Mouse (Mus musculus) midbrain, embryonic 11.5 days (tissue): ENCODE results near the gene Hoxc6. TPM values are rescaled to one million over a fixed set of nuclear protein-coding genes. Genes with fewer than 3 reads are reported as not detected.

Source experiments
- ATAC-seq: fragments of 200-750 bp; cut with Nextera tagmentation; 2 replicates; pipeline ENCODE4 v1.8.0; 2017; ENCODE audit warnings: moderate TSS enrichment, moderate library complexity; ENCODE audit not compliant: low FRiP score
- DNase-seq: peaks from one replicate; pipeline ENCODE4 v3.0.0; 2015; ENCODE audit warnings: low spot score; ENCODE audit errors: missing footprints
- H3K27ac ChIP-seq: fragments of 300-500 bp; sonication (generic); 2 replicates; pipeline ENCODE4 v1.5.1; 2014; ENCODE audit warnings: low read depth, low read length
- H3K27me3 ChIP-seq: fragments of 300-500 bp; sonication (generic); 2 replicates; pipeline ENCODE4 v1.6.1; 2014; ENCODE audit warnings: mild to moderate bottlenecking, low read length, moderate library complexity, mixed read lengths; ENCODE audit not compliant: control insufficient read depth, insufficient read depth
- H3K36me3 ChIP-seq: fragments of 300-500 bp; sonication (generic); 2 replicates; pipeline ENCODE4 v1.6.1; 2014; ENCODE audit warnings: mild to moderate bottlenecking, low read length, moderate library complexity, mixed read lengths; ENCODE audit not compliant: control insufficient read depth, insufficient read depth
- H3K4me1 ChIP-seq: fragments of 300-500 bp; sonication (generic); 2 replicates; pipeline ENCODE4 v1.6.1; 2014; ENCODE audit warnings: low read length; ENCODE audit not compliant: control insufficient read depth, insufficient read depth
- H3K4me2 ChIP-seq: fragments of 300-500 bp; sonication (generic); 2 replicates; pipeline ENCODE4 v1.6.1; 2014; ENCODE audit warnings: mild to moderate bottlenecking, moderate library complexity
- H3K4me3 ChIP-seq: fragments of 300-500 bp; sonication (generic); 2 replicates; pipeline ENCODE4 v1.5.1; 2014; ENCODE audit warnings: low read depth, low read length
- H3K9ac ChIP-seq: fragments of 300-500 bp; sonication (generic); 2 replicates; pipeline ENCODE4 v1.6.1; 2014; ENCODE audit warnings: low read length
- H3K9me3 ChIP-seq: fragments of 300-500 bp; sonication (generic); 2 replicates; pipeline ENCODE4 v1.6.1; 2016; ENCODE audit warnings: low read length; ENCODE audit not compliant: control insufficient read depth
- WGBS: fragments of 180-500 bp; shearing (Covaris S2); extraction: QIAGEN DNeasy Blood & Tissue Kit; methylation state at CpG from one replicate; pipeline ENCODE4 v1.1.7; 2014; 5-methylcytosine and 5-hydroxymethylcytosine counted together
- polyA plus RNA-seq: library from polyadenylated mRNA; unstranded; fragments of >200 nt; fragmentation: Nextera tagmentation; extraction: Ambion mirVana; gene quantifications from 2 replicates; pipeline ENCODE4 v1.2.1, GENCODE M21; 2014

Gene Hoxc6
- polyA plus RNA-seq, 1 experiment from 2014 or later, result not detected

DNA sequence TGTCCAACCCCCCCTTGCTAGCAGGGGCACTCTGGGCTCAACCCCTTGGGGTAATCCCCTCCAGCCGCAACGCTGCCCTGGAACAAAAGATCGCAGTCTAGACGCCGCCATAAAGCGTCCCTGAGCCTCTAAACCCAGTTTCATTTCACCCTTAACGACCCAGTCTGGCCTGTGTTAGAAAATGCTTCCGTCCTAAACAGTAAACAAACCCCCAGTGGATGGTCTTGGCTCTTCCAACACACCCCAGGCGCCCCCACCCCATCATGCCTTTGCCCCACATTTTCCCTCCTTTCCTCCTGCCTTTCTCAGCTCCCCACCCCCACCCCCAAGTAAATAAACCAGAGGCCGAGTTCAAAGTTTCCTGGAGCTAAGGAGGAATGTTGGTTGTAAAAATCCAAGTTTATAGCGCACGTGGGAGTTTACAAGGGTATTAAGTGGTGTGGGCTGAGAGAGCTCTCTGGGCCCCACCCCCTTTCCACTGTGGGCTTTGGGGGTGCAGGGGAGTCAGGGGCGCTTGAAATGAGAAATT is 38.3 kb upstream of the Hoxc6 start:
- H3K4me1 ChIP-seq, result no peaks in the 10 kb centered on the region
- no peak overlapping the region for H3K4me3 ChIP-seq
- H3K9me3 ChIP-seq, result no peaks in the 10 kb centered on the region
- H3K4me2 ChIP-seq, result no peak overlapping the region
- DNase-seq (no peak), ATAC-seq (no peak)
- H3K27me3 ChIP-seq, result peaks cover 97% of the 10 kb centered on the region
- no peak overlapping the region for H3K27ac ChIP-seq
- under 1% methylated on average over 13 of the region's 13 CpGs for WGBS
- no peaks in the 10 kb centered on the region for H3K36me3 ChIP-seq
- H3K9ac ChIP-seq, result no peak overlapping the region

- H3K4me1 ChIP-seq, result no peaks in the 10 kb centered on the region; the same call in 1 of the 2 replicates
- no peaks in the 10 kb centered on the region for H3K9me3 ChIP-seq
- H3K9ac ChIP-seq, result no peak overlapping the region
- WGBS, result 3% methylated on average over 6 of the region's 6 CpGs
- H3K36me3 ChIP-seq, result no peaks in the 10 kb centered on the region
- H3K27me3 ChIP-seq, result peaks cover 97% of the 10 kb centered on the region
- no peak overlapping the region for H3K27ac ChIP-seq
- ATAC-seq, result no peak
- no peak overlapping the region for H3K4me2 ChIP-seq
- no peak overlapping the region for H3K4me3 ChIP-seq
- no peak for DNase-seq
These were observed 36.3 kb upstream of the Hoxc6 start for GRCm38 (mm10) chr15:102961728-102962127.

GRCm38 (mm10) chr15:102962492-102962891 is 35.6 kb upstream of the Hoxc6 start:
- 4% methylated on average over 13 of the region's 13 CpGs for WGBS
- Histone ChIP-seq H3K4me1 (no peaks in the 10 kb centered on the region; the same call in 1 of the 2 replicates), H3K9me3 (no peaks in the 10 kb centered on the region), H3K4me2 (no peak overlapping the region), H3K9ac (no peak overlapping the region), H3K4me3 (no peak overlapping the region), H3K36me3 (no peaks in the 10 kb centered on the region), H3K27ac (no peak overlapping the region), H3K27me3 (peaks cover 97% of the 10 kb centered on the region)
- peak; percentile 95 for DNase-seq
- ATAC-seq, result no peak

- DNase-seq, result no peak
- H3K27ac ChIP-seq, result no peak overlapping the region
- WGBS, result 2% methylated on average over 8 of the region's 8 CpGs
- no peak overlapping the region for H3K4me3 ChIP-seq
- no peak for ATAC-seq
- H3K4me2 ChIP-seq, result no peak overlapping the region
- H3K9ac ChIP-seq, result no peak overlapping the region
- H3K36me3 ChIP-seq, result no peaks in the 10 kb centered on the region
- peaks cover 96% of the 10 kb centered on the region for H3K27me3 ChIP-seq
- no peaks in the 10 kb centered on the region for H3K9me3 ChIP-seq
- H3K4me1 ChIP-seq, result no peaks in the 10 kb centered on the region; the same call in 1 of the 2 replicates
These were observed 34.8 kb upstream of the Hoxc6 start for GRCm38 (mm10) chr15:102963259-102963658.

DNA sequence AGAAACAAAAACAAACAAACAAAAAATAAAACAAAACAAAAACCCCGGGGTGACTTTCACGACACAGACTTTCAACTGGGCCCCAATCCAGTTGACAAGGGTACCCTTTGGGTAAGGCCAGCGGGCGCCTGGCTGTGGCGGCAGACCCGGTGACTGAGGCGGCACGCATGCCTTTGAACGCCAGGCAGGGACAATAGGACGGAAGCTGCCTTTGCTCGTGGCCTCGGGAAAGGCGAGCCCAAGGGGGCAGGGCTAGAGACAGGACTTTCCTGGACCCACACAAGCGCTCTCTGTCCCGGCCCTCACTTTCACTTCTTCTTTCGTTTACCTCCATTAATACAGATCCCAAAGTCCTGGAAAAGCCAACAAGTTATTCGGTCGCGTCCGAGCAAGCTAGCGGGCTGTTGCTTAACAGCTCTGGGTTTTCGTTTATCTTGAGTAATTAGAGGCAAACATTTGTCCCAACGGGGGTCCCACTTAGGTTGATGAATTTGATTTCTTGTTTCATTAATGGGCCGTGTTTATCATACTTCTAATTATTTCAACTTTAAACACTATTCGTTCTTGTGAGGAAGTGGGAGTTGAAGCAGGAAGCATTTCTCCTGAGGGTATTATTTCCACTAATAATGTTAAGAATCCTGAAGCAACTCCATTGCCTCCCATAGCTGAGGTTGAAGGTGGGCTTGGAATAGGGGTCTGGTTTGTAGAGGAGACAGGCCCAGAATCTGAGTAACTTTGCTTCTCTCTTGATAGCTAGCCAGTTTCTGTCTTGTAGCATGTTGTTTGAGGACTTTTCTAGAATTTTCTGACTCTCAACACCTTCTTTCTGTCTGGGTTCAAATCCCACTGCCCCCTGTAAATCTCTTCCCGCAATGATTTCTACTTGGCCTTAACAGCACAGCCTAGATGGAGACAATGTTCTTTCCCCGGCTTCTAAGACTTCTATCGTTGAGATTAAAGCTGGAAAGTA is 34.1 kb upstream of the Hoxc6 start:
- no peak for ATAC-seq
- Histone ChIP-seq H3K4me3 (no peak overlapping the region), H3K4me1 (no peaks in the 10 kb centered on the region; the same call in 1 of the 2 replicates), H3K27me3 (peaks cover 96% of the 10 kb centered on the region), H3K27ac (no peak overlapping the region), H3K9me3 (no peaks in the 10 kb centered on the region), H3K4me2 (no peak overlapping the region), H3K9ac (no peak overlapping the region), H3K36me3 (no peaks in the 10 kb centered on the region)
- 2% methylated on average over 28 of the region's 28 CpGs for WGBS
- DNase-seq, result peak; percentile 98

DNA sequence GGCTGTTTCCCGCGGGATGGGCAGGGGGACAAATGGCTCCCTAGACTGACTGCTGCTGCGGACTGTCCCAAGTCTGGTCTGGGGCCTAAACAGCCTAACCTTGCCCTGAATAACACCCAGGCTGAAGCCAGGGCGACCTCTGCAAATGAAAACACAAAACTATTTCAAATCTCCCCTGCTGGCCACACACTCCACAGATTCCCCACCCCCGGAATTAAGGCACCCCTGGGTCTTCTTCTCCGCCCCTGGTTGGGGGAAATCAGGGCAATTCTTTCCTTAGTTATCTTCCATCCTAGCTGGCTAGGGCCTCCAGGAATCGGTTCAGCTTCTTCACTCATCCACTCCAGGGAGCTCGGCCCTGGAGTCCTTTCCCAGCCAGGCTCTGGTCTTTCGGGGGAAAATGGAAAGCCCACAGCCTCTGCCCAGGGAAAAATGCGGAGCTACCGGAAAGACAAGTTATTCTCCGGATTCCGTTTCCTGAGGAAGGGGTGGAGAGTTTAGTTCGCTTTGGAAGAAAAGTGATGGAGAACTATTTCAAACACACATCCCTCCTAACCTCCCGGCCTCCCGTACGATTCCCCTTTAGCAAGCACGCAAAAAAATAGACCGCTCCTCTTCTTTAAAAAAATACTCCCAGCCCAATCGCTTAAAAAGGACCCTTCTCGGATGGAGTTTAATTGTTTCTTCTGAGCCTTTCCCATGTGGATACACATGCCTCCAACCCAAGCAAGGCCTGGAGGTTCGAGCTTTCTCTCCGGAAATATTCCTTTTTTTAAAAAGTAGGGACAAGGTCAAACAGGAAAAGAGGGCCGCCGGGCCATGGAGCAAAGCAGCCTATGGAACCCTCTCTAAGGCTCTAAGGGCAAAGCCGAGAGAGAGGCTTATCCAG is 32.8 kb upstream of the Hoxc6 start:
- no peak overlapping the region for H3K4me2 ChIP-seq
- whole genome bisulfite sequencing, result 2% methylated on average over 26 of the region's 26 CpGs

GRCm38 (mm10) chr15:102965892-102966775 is 31.9 kb upstream of the Hoxc6 start:
- WGBS, result 3% methylated on average over 29 of the region's 30 CpGs
- H3K4me1 ChIP-seq, result no peaks in the 10 kb centered on the region; the same call in 1 of the 2 replicates
- no peaks in the 10 kb centered on the region for H3K9me3 ChIP-seq
- H3K9ac ChIP-seq, result no peak overlapping the region
- H3K4me3 ChIP-seq, result peak overlapping the region; percentile 7; the same call in 1 of the 2 replicates
- peak overlapping the region; percentile 19; the same call in 1 of the 2 replicates for H3K4me2 ChIP-seq
- DNase-seq (peak; percentile 98), ATAC-seq (peak; percentile 76)
- no peak overlapping the region for H3K27ac ChIP-seq
- H3K36me3 ChIP-seq, result no peaks in the 10 kb centered on the region
- H3K27me3 ChIP-seq, result peaks cover 98% of the 10 kb centered on the region

More for the DNA sequence above, 32.8 kb upstream of the Hoxc6 start:
- Histone ChIP-seq H3K27ac (no peak overlapping the region), H3K36me3 (no peaks in the 10 kb centered on the region), H3K4me3 (no peak overlapping the region), H3K4me1 (no peaks in the 10 kb centered on the region; the same call in 1 of the 2 replicates), H3K9ac (no peak overlapping the region), H3K9me3 (no peaks in the 10 kb centered on the region), H3K27me3 (peaks cover 98% of the 10 kb centered on the region)
- peak; percentile 95 for DNase-seq
- no peak for ATAC-seq

- WGBS, result 4% methylated on average over 26 of the region's 27 CpGs
- no peaks in the 10 kb centered on the region for H3K36me3 ChIP-seq
- peak; percentile 58 for ATAC-seq
- H3K27ac ChIP-seq, result no peak within 1 kb of the TSS
- H3K4me2 ChIP-seq, result peak within 1 kb of the TSS; percentile 19; the same call in 1 of the 2 replicates
- peak; percentile 94 for DNase-seq
- no peaks in the 10 kb centered on the region; the same call in 1 of the 2 replicates for H3K4me1 ChIP-seq
- peaks cover 98% of the 10 kb centered on the region for H3K27me3 ChIP-seq
- no peak within 1 kb of the TSS for H3K9ac ChIP-seq
- H3K4me3 ChIP-seq, result peak within 1 kb of the TSS; percentile 7; the same call in 1 of the 2 replicates
- H3K9me3 ChIP-seq, result no peaks in the 10 kb centered on the region
These were observed 31.2 kb upstream of the Hoxc6 start, which contains the start of gene Hoxc10 for GRCm38 (mm10) chr15:102966776-102967311. TSS of gene Hoxc10 (plus strand) at chr15:102966796.
